Mouse (Mus musculus): ENCODE data around the gene Islr. TPM values are rescaled to one million over a fixed set of nuclear protein-coding genes. Genes with fewer than 3 reads are reported as not detected.

Islr gene
- total RNA-seq, 2 experiments from 2014 or later, result 46.5 to 47.1 TPM

- peak; percentile 34 for DNase-seq
Observed at GRCm38 (mm10) chr9:58150733-58151361, 53.3 kb downstream of the Islr start.

- peak; percentile 43 for DNase-seq
Observed at GRCm38 (mm10) chr9:58148806-58149205, 55.3 kb downstream of the Islr start.

- DNase-seq, result no peak
Observed at GRCm38 (mm10) chr9:58145417-58145816, 58.7 kb downstream of the Islr start.

- no peak for DNase-seq
Observed at GRCm38 (mm10) chr9:58144664-58145063, 59.4 kb downstream of the Islr start.

GRCm38 (mm10) chr9:58143419-58143818 lies 60.7 kb downstream of the Islr start:
- no peak for DNase-seq

GRCm38 (mm10) chr9:58139947-58140346 lies 64.2 kb downstream of the Islr start:
- peak; percentile 37 for DNase-seq

- DNase-seq, result peak; percentile 25
Observed at GRCm38 (mm10) chr9:58135921-58136321, 68.2 kb downstream of the Islr start.

- DNase-seq, result no peak
Observed at GRCm38 (mm10) chr9:58134906-58135305, 69.2 kb downstream of the Islr start.

- no peak for DNase-seq
Observed at GRCm38 (mm10) chr9:58133893-58134884, 69.9 kb downstream of the Islr start.

GRCm38 (mm10) chr9:58131735-58132134 lies 72.4 kb downstream of the Islr start:
- no peak for DNase-seq

GRCm38 (mm10) chr9:58130909-58131308 lies 73.2 kb downstream of the Islr start:
- DNase-seq, result no peak

GRCm38 (mm10) chr9:58129508-58129907 lies 74.6 kb downstream of the Islr start:
- no peak for DNase-seq

- no peak for DNase-seq
Observed at GRCm38 (mm10) chr9:58128926-58129413, 75.1 kb downstream of the Islr start.

- no peak for DNase-seq
Observed at GRCm38 (mm10) chr9:58125811-58126210, 78.3 kb downstream of the Islr start.

- no peak for DNase-seq
Observed at GRCm38 (mm10) chr9:58125085-58125484, 79.0 kb downstream of the Islr start.

GRCm38 (mm10) chr9:58118671-58119070 lies 85.4 kb downstream of the Islr start, which contains the start of gene Ccdc33:
Gene Ccdc33, minus strand, starts transcription at chr9:58118823.
- DNase-seq, result no peak

- DNase-seq, result no peak
Observed at GRCm38 (mm10) chr9:58116024-58116651, 88.0 kb downstream of the Islr start.

- DNase-seq, result no peak
Observed at GRCm38 (mm10) chr9:58115297-58115925, 88.7 kb downstream of the Islr start.

- DNase-seq, result no peak
Observed at GRCm38 (mm10) chr9:58114019-58114418, 90.1 kb downstream of the Islr start.

- DNase-seq, result peak; percentile 19
Observed at GRCm38 (mm10) chr9:58113279-58113884, 90.7 kb downstream of the Islr start.

- no peak for DNase-seq
Observed at GRCm38 (mm10) chr9:58112866-58113278, 91.2 kb downstream of the Islr start.

- no peak for DNase-seq
Observed at GRCm38 (mm10) chr9:58112321-58112751, 91.8 kb downstream of the Islr start.

Measured in adrenal gland, postnatal 10 days (tissue).